Mouse (Mus musculus) telencephalon, adult 2 months (tissue): ENCODE data around the gene Olfml3.
A peak's percentile ranks its signal among the peaks of the same experiment; 100 is the strongest.

Source experiments
- DNase-seq: peaks from one replicate; pipeline ENCODE4 v3.0.0-alpha.2; 2011; ENCODE audit warnings: low read depth, low spot score

Olfml3 gene

GRCm38 (mm10) chr3:103709470-103710040, 28.2 kb downstream of the Olfml3 start:
- no peak for DNase-seq

- DNase-seq, result no peak
Observed at GRCm38 (mm10) chr3:103705426-103705825, 32.4 kb downstream of the Olfml3 start.

DNA sequence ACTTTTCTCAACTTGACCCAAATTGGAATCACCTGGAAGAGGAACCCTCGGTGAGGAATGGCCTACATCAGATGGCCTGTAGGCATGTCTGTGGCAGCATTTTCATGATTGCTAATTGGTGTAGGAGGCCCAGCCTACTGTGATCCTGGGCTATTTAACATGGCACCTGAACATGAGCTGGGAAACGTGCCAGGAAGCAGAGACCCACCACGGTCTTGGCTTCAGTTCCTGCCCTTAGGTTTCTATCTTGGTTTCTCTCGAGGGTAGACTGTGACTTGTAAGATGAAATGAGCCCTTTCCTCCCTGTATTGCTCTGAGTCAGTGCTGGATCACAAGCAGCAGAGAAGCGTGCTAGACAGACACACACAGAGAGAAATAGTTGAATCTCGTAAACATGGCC, 33.1 kb downstream of the Olfml3 start:
- no peak for DNase-seq

DNA sequence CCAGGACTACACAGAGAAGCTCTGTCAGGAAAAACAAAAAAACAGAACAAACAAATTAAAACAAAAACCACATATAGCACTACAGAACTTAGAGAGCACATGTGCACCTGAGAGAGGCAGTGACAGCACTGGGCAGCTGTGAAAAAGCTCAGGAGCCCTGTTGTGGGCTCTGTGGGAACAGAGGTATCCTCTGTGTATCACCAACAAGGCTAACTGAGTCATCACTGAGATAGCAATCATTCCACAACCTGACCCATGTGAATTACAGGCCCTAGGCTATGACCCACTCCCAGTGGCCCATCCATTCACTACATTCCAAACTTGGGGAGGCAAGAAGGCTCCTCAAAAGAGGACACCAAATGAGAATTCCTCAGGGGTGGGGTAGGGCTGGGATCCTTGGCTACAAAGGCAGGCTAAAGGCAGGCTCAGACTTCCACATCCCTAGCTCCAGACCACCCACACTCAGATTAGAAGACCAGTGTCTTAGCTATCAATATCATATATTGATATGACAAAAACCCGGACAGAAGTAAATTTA, 41.3 kb downstream of the Olfml3 start:
- no peak for DNase-seq

DNA sequence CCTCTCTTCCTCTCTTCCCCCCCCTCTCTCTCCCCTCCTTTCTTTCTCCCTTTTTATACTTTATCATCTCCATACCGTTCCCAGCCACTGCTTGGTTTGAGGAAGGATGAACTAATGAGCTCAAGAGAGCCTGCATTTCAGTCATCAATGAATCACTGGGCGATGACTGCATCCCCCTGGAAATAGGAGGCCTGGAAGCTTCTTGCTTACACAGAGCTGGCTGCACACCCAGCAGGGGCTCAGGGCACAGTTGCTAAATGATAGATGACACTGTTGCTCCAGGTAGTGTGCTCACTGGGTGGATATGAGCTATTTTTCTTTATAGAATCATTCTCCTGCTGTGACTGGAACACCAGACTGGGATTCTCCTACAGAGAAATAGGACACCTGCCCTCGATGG, 42.2 kb downstream of the Olfml3 start:
- no peak for DNase-seq

DNA sequence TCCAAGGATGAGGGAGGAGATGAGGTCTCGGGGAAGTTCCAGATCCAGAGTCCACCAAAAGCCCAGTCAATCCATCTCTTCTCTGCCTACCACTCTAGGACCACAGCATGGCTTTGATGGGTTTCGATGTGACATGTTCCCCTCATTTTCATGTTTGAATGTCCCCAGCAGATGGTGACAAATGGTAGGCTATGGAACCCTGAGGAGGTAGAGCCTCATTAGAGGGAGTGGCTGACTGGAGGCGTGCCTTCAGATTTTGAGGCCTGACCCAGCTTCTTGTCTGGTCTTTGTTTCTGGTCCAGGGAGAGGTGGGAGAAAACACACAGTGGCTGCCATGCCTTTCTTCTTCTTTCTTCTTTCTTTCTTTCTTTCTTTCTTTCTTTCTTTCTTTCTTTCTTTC, 47.3 kb downstream of the Olfml3 start:
- DNase-seq, result no peak

- no peak for DNase-seq
Observed at GRCm38 (mm10) chr3:103689043-103689442, 48.8 kb downstream of the Olfml3 start.

DNA sequence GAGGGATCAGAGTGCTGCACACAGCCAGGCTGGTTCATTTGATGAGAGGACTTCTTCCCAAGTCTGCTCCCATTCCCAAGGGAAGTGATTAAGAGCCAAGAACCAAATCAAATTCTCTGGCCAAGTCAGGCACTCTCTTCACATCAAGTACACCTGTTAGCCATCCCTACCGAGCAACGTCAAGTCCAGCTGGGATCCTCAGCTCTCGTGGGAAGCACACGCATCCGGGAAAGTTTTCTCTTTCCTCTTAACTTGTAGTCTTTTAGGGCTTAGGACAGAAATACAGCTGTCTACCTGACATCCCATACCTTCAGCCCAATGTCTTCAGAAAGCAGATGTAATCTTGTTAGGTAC, 53.9 kb downstream of the Olfml3 start:
- no peak for DNase-seq

DNA sequence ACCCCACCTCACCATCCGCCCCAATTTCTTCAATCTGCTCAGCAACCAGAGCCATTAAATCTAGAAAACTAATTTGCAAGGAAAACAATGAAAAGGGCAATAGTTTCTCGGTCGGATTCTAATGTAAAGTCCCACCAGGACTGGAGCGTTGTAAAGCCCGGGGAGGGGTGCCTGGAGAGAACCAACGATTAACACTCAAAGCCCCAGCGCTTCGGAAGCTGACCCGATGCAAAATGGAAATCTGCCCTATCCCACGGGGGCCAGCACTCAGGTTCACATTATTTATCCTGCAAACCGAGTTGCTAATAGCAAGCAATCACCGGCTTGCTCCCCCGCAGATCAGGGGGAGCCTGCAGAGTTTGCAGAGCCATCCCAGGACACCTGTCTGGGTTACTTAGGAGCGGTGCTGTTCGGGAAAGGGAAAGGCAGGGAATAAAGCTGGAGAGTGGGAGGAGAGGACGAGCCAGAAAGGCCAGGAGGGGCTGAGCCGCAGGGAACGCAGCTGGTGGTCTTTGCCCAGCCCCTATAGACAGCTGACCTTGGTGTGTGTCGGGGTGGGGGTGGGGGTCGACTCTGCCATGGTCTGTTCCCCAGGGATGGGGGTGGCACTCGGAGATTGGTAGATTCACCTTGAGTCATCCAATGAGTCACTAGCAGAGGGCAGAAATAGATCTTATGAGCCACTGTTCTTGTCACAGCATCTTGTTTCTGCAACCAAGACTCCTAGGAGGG, 54.4 kb downstream of the Olfml3 start:
- DNase-seq, result peak; percentile 69

- no peak for DNase-seq
Observed at GRCm38 (mm10) chr3:103682473-103682872, 55.3 kb downstream of the Olfml3 start.

- DNase-seq, result no peak
Observed at GRCm38 (mm10) chr3:103678811-103679210, 59.0 kb downstream of the Olfml3 start.

DNA sequence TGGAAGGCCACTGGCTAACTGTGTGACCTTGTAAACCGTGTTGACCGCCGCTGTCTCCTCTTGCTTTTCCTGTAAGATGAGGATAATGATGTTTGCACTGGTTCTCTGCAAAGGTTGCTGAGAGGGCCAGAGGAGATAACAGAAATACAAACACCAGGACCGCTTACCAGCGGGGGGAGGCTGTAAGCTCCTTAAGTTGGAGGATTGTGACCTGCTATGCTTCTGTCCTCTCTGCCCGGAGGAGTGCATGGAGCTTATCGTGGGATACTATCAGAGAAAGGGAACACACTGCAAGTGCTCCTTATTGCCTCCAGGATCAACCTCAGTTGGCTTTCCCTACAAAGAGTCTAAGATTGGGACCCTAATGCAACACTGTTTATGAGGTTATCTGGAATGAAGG, 65.1 kb downstream of the Olfml3 start:
- no peak for DNase-seq
